Mouse (Mus musculus) embryonic fibroblast, embryonic 13.5 days (primary cell): ENCODE results near the gene Trmt44.

Source experiments
- CTCF ChIP-seq: IDR thresholded peaks from 2 replicates; pipeline ENCODE4 v1.5.1; 2011; ENCODE audit warnings: mild to moderate bottlenecking, control low read depth, low read length, moderate library complexity, borderline replicate concordance; ENCODE audit not compliant: insufficient read depth
- POLR2A ChIP-seq: IDR thresholded peaks from 2 replicates; pipeline ENCODE4 v1.6.1; 2011; ENCODE audit warnings: low read depth, mild to moderate bottlenecking, control low read depth, low read length, moderate library complexity

GRCm38 (mm10) chr5:35611170-35611569 lies 36.3 kb upstream of the Trmt44 start:
- no peak for TF ChIP-seq CTCF
- TF ChIP-seq POLR2A, result no peak
